Mouse (Mus musculus): ENCODE results near the gene Osbpl6. TPM values are rescaled to one million over a fixed set of nuclear protein-coding genes. Genes with fewer than 3 reads are reported as not detected.
A peak's percentile ranks its signal among the peaks of the same experiment; 100 is the strongest.

Gene Osbpl6
- polyA plus RNA-seq, 1 experiment, result 1.8 TPM

- 0 out of 2 replicates have a peak, but pooled peaks have one; percentile 15 for TF ChIP-seq POLR2A (IDR thresholded peaks at IDR 0.05; ENCODE audit: low read depth, low read length)
- peak; percentile 89 for TF ChIP-seq CTCF (IDR thresholded peaks at IDR 0.05; ENCODE audit: extremely low read depth, insufficient read depth, insufficient read length, insufficient replicate concordance)
- H3K4me1 ChIP-seq (ENCODE audit: control insufficient read depth, insufficient read depth, insufficient read length), result peaks cover 5% of the 10 kb centered on the region; the same call in 1 of the 2 replicates
- peaks cover 14% of the 10 kb centered on the region; the same call in 1 of the 2 replicates for H3K36me3 ChIP-seq (ENCODE audit: control insufficient read depth, insufficient read depth, low read length)
- H3K4me3 ChIP-seq (ENCODE audit: extremely low read depth, insufficient read depth, insufficient read length), result peak within 1 kb of the TSS; percentile 84
- peak; percentile 73 to 86 for DNase-seq (ENCODE audit: low read depth in 1 of 2, low spot score in 2 of 2)
- under 1% methylated on average over 61 of the region's 61 CpGs for WGBS
- H3K27ac ChIP-seq (ENCODE audit: insufficient read depth, low read length), result peak within 1 kb of the TSS; percentile 53
- no peaks in the 10 kb centered on the region for H3K27me3 ChIP-seq (ENCODE audit: control insufficient read depth, insufficient read depth, low read length)
Measured at GRCm38 (mm10) chr2:76369821-76370655, 36.3 kb upstream of the Osbpl6 start, which contains the start of gene Rbm45. Gene Rbm45, plus strand, starts transcription at chr2:76369984.

- DNase-seq (ENCODE audit: low read depth in 1 of 2, low spot score in 2 of 2), result no peak
- H3K4me3 ChIP-seq (ENCODE audit: extremely low read depth, insufficient read depth, insufficient read length), result peak overlapping the region; percentile 84
- H3K4me1 ChIP-seq (ENCODE audit: control insufficient read depth, insufficient read depth, insufficient read length), result peaks cover 5% of the 10 kb centered on the region; the same call in 1 of the 2 replicates
- H3K27me3 ChIP-seq (ENCODE audit: control insufficient read depth, insufficient read depth, low read length), result no peaks in the 10 kb centered on the region
- peaks cover 16% of the 10 kb centered on the region for H3K36me3 ChIP-seq (ENCODE audit: control insufficient read depth, insufficient read depth, low read length)
- under 1% methylated on average over 7 of the region's 7 CpGs for WGBS
- H3K27ac ChIP-seq (ENCODE audit: insufficient read depth, low read length), result no peak overlapping the region
- TF ChIP-seq POLR2A (IDR thresholded peaks at IDR 0.05; ENCODE audit: low read depth, low read length) (no peak), CTCF (IDR thresholded peaks at IDR 0.05; ENCODE audit: extremely low read depth, insufficient read depth, insufficient read length, insufficient replicate concordance) (no peak)
Measured at GRCm38 (mm10) chr2:76370656-76370922, 35.7 kb upstream of the Osbpl6 start.

GRCm38 (mm10) chr2:76372244-76372643, 34.1 kb upstream of the Osbpl6 start:
- TF ChIP-seq CTCF (IDR thresholded peaks at IDR 0.05; ENCODE audit: extremely low read depth, insufficient read depth, insufficient read length, insufficient replicate concordance) (no peak), POLR2A (IDR thresholded peaks at IDR 0.05; ENCODE audit: low read depth, low read length) (no peak)
- Histone ChIP-seq H3K36me3 (ENCODE audit: control insufficient read depth, insufficient read depth, low read length) (peaks cover 26% of the 10 kb centered on the region), H3K4me1 (ENCODE audit: control insufficient read depth, insufficient read depth, insufficient read length) (peaks cover 5% of the 10 kb centered on the region; the same call in 1 of the 2 replicates), H3K27ac (ENCODE audit: insufficient read depth, low read length) (no peak overlapping the region), H3K4me3 (ENCODE audit: extremely low read depth, insufficient read depth, insufficient read length) (no peak overlapping the region), H3K27me3 (ENCODE audit: control insufficient read depth, insufficient read depth, low read length) (no peaks in the 10 kb centered on the region)
- DNase-seq (ENCODE audit: low read depth in 1 of 2, low spot score in 2 of 2), result no peak
- whole genome bisulfite sequencing, result 86% methylated on average over 4 of the region's 4 CpGs

GRCm38 (mm10) chr2:76374544-76375206, 31.6 kb upstream of the Osbpl6 start:
- Histone ChIP-seq H3K27me3 (ENCODE audit: control insufficient read depth, insufficient read depth, low read length) (no peaks in the 10 kb centered on the region), H3K36me3 (ENCODE audit: control insufficient read depth, insufficient read depth, low read length) (peaks cover 42% of the 10 kb centered on the region)

GRCm38 (mm10) chr2:76378646-76379045, 27.7 kb upstream of the Osbpl6 start:
- Histone ChIP-seq H3K4me3 (ENCODE audit: extremely low read depth, insufficient read depth, insufficient read length) (no peak overlapping the region), H3K27ac (ENCODE audit: insufficient read depth, low read length) (no peak overlapping the region), H3K27me3 (ENCODE audit: control insufficient read depth, insufficient read depth, low read length) (no peaks in the 10 kb centered on the region), H3K4me1 (ENCODE audit: control insufficient read depth, insufficient read depth, insufficient read length) (no peaks in the 10 kb centered on the region), H3K36me3 (ENCODE audit: control insufficient read depth, insufficient read depth, low read length) (peaks cover 51% of the 10 kb centered on the region)
- WGBS, result 96% methylated on average over 19 of the region's 19 CpGs
- TF ChIP-seq POLR2A (IDR thresholded peaks at IDR 0.05; ENCODE audit: low read depth, low read length), result no peak
- no peak for TF ChIP-seq CTCF (IDR thresholded peaks at IDR 0.05; ENCODE audit: extremely low read depth, insufficient read depth, insufficient read length, insufficient replicate concordance)
- DNase-seq (ENCODE audit: low read depth in 1 of 2, low spot score in 2 of 2), result no peak

More at GRCm38 (mm10) chr2:76374544-76375206, 31.6 kb upstream of the Osbpl6 start:
- Histone ChIP-seq H3K4me3 (ENCODE audit: extremely low read depth, insufficient read depth, insufficient read length) (no peak overlapping the region), H3K27ac (ENCODE audit: insufficient read depth, low read length) (no peak overlapping the region), H3K4me1 (ENCODE audit: control insufficient read depth, insufficient read depth, insufficient read length) (peaks cover 5% of the 10 kb centered on the region; the same call in 1 of the 2 replicates)
- 94% methylated on average over 6 of the region's 6 CpGs for WGBS
- DNase-seq (ENCODE audit: low read depth in 1 of 2, low spot score in 2 of 2), result no peak
- no peak for TF ChIP-seq CTCF (IDR thresholded peaks at IDR 0.05; ENCODE audit: extremely low read depth, insufficient read depth, insufficient read length, insufficient replicate concordance)
- no peak for TF ChIP-seq POLR2A (IDR thresholded peaks at IDR 0.05; ENCODE audit: low read depth, low read length)

- Histone ChIP-seq H3K27me3 (ENCODE audit: control insufficient read depth, insufficient read depth, low read length) (no peaks in the 10 kb centered on the region), H3K4me1 (ENCODE audit: control insufficient read depth, insufficient read depth, insufficient read length) (no peaks in the 10 kb centered on the region), H3K27ac (ENCODE audit: insufficient read depth, low read length) (no peak overlapping the region), H3K36me3 (ENCODE audit: control insufficient read depth, insufficient read depth, low read length) (peaks cover 11% of the 10 kb centered on the region), H3K4me3 (ENCODE audit: extremely low read depth, insufficient read depth, insufficient read length) (no peak overlapping the region)
- TF ChIP-seq CTCF (IDR thresholded peaks at IDR 0.05; ENCODE audit: extremely low read depth, insufficient read depth, insufficient read length, insufficient replicate concordance) (no peak), POLR2A (IDR thresholded peaks at IDR 0.05; ENCODE audit: low read depth, low read length) (no peak)
- DNase-seq (ENCODE audit: low read depth in 1 of 2, low spot score in 2 of 2), result no peak
Measured at GRCm38 (mm10) chr2:76386531-76386930, 19.8 kb upstream of the Osbpl6 start.

Measured in spleen, adult 2 months (tissue).